Mouse (Mus musculus): ENCODE results near the gene Pus3. TPM values are rescaled to one million over a fixed set of nuclear protein-coding genes. Genes with fewer than 3 reads are reported as not detected.
"Not testable (repeated sequence)": the region's sequence is repeated elsewhere in the genome, so short reads cannot be mapped to it uniquely, and the experiment has no call there.

The Pus3 gene
- polyA plus RNA-seq, 1 experiment from 2014 or later, result 15.0 TPM

- H3K4me2 ChIP-seq (ENCODE audit: low read length), result no peak overlapping the region
- H3K9ac ChIP-seq (ENCODE audit: low read depth, low read length), result no peak overlapping the region
- ATAC-seq, result no peak
- no peak overlapping the region for H3K4me3 ChIP-seq (ENCODE audit: low read depth, low read length)
- no peak overlapping the region for H3K27ac ChIP-seq (ENCODE audit: low read length)
- 49% methylated on average over 1 of the region's 1 CpGs for WGBS
- no peaks in the 10 kb centered on the region for H3K4me1 ChIP-seq (ENCODE audit: control insufficient read depth, insufficient read depth, low read length)
- H3K36me3 ChIP-seq (ENCODE audit: control insufficient read depth, insufficient read depth, low read length), result no peaks in the 10 kb centered on the region
- H3K27me3 ChIP-seq (ENCODE audit: control insufficient read depth, insufficient read depth, low read depth, low read length), result no peaks in the 10 kb centered on the region
- H3K9me3 ChIP-seq (replicated peaks; ENCODE audit: control insufficient read depth, low read length, poor library complexity, severe bottlenecking), result no peaks in the 10 kb centered on the region
Observed at GRCm38 (mm10) chr9:35587674-35588073, 29.3 kb downstream of the Pus3 start.

- WGBS, result 16% methylated on average over 2 of the region's 2 CpGs
Observed at GRCm38 (mm10) chr9:35592903-35593302, 34.5 kb downstream of the Pus3 start.

GRCm38 (mm10) chr9:35607647-35608405 lies 49.4 kb downstream of the Pus3 start:
- Histone ChIP-seq H3K4me1 (ENCODE audit: control insufficient read depth, insufficient read depth, low read length) (no peaks in the 10 kb centered on the region), H3K9ac (ENCODE audit: low read depth, low read length) (no peak overlapping the region), H3K36me3 (ENCODE audit: control insufficient read depth, insufficient read depth, low read length) (no peaks in the 10 kb centered on the region), H3K4me2 (ENCODE audit: low read length) (no peak overlapping the region), H3K9me3 (replicated peaks; ENCODE audit: control insufficient read depth, low read length, poor library complexity, severe bottlenecking) (no peaks in the 10 kb centered on the region), H3K27ac (ENCODE audit: low read length) (no peak overlapping the region), H3K27me3 (ENCODE audit: control insufficient read depth, insufficient read depth, low read depth, low read length) (no peaks in the 10 kb centered on the region), H3K4me3 (ENCODE audit: low read depth, low read length) (no peak overlapping the region)
- no peak for ATAC-seq
- 65% methylated on average over 8 of the region's 8 CpGs for WGBS

More at GRCm38 (mm10) chr9:35592903-35593302, 34.5 kb downstream of the Pus3 start:
- H3K27me3 ChIP-seq (ENCODE audit: control insufficient read depth, insufficient read depth, low read depth, low read length), result no peaks in the 10 kb centered on the region
- H3K27ac ChIP-seq (ENCODE audit: low read length), result no peak overlapping the region
- H3K4me1 ChIP-seq (ENCODE audit: control insufficient read depth, insufficient read depth, low read length), result no peaks in the 10 kb centered on the region
- H3K9ac ChIP-seq (ENCODE audit: low read depth, low read length), result no peak overlapping the region
- H3K4me2 ChIP-seq (ENCODE audit: low read length), result no peak overlapping the region
- no peaks in the 10 kb centered on the region for H3K36me3 ChIP-seq (ENCODE audit: control insufficient read depth, insufficient read depth, low read length)
- H3K4me3 ChIP-seq (ENCODE audit: low read depth, low read length), result no peak overlapping the region
- no peaks in the 10 kb centered on the region for H3K9me3 ChIP-seq (replicated peaks; ENCODE audit: control insufficient read depth, low read length, poor library complexity, severe bottlenecking)
- peak; percentile 66; the same call in 1 of the 2 replicates for ATAC-seq

- Histone ChIP-seq H3K4me2 (ENCODE audit: low read length) (no peak within 1 kb of the TSS), H3K9me3 (replicated peaks; ENCODE audit: control insufficient read depth, low read length, poor library complexity, severe bottlenecking) (no peaks in the 10 kb centered on the region), H3K27ac (ENCODE audit: low read length) (no peak within 1 kb of the TSS), H3K27me3 (ENCODE audit: control insufficient read depth, insufficient read depth, low read depth, low read length) (no peaks in the 10 kb centered on the region), H3K36me3 (ENCODE audit: control insufficient read depth, insufficient read depth, low read length) (no peaks in the 10 kb centered on the region), H3K9ac (ENCODE audit: low read depth, low read length) (no peak within 1 kb of the TSS), H3K4me1 (ENCODE audit: control insufficient read depth, insufficient read depth, low read length) (no peaks in the 10 kb centered on the region), H3K4me3 (ENCODE audit: low read depth, low read length) (no peak within 1 kb of the TSS)
- WGBS, result 84% methylated on average over 1 of the region's 1 CpGs
- ATAC-seq, result no peak
Observed at GRCm38 (mm10) chr9:35611841-35612240, 53.4 kb downstream of the Pus3 start, which contains the start of gene Pate4. Gene Pate4, minus strand, starts transcription at chr9:35611941.

GRCm38 (mm10) chr9:35614005-35614404 lies 55.6 kb downstream of the Pus3 start:
- Histone ChIP-seq H3K36me3 (ENCODE audit: control insufficient read depth, insufficient read depth, low read length) (no peaks in the 10 kb centered on the region), H3K4me3 (ENCODE audit: low read depth, low read length) (no peak overlapping the region), H3K9ac (ENCODE audit: low read depth, low read length) (no peak overlapping the region), H3K4me2 (ENCODE audit: low read length) (no peak overlapping the region), H3K9me3 (replicated peaks; ENCODE audit: control insufficient read depth, low read length, poor library complexity, severe bottlenecking) (no peaks in the 10 kb centered on the region), H3K27me3 (ENCODE audit: control insufficient read depth, insufficient read depth, low read depth, low read length) (no peaks in the 10 kb centered on the region), H3K4me1 (ENCODE audit: control insufficient read depth, insufficient read depth, low read length) (no peaks in the 10 kb centered on the region), H3K27ac (ENCODE audit: low read length) (no peak overlapping the region)
- WGBS, result 38% methylated on average over 2 of the region's 2 CpGs
- ATAC-seq, result no peak

GRCm38 (mm10) chr9:35616784-35617183 lies 58.4 kb downstream of the Pus3 start:
- H3K9me3 ChIP-seq (replicated peaks; ENCODE audit: control insufficient read depth, low read length, poor library complexity, severe bottlenecking); ATAC-seq: not testable (repeated sequence)

More at GRCm38 (mm10) chr9:35616784-35617183, 58.4 kb downstream of the Pus3 start:
- H3K27me3 ChIP-seq (ENCODE audit: control insufficient read depth, insufficient read depth, low read depth, low read length); H3K4me2 ChIP-seq (ENCODE audit: low read length); H3K9ac ChIP-seq (ENCODE audit: low read depth, low read length); H3K36me3 ChIP-seq (ENCODE audit: control insufficient read depth, insufficient read depth, low read length); H3K27ac ChIP-seq (ENCODE audit: low read length); H3K4me3 ChIP-seq (ENCODE audit: low read depth, low read length); H3K4me1 ChIP-seq (ENCODE audit: control insufficient read depth, insufficient read depth, low read length): not testable (repeated sequence)
- 80% methylated on average over 2 of the region's 2 CpGs for WGBS

Other genes starting within 250 kb of the Pus3 start
- 2.1 and 3.4 TPM in 2 replicates for gene Cdon, start 137.5 kb upstream of the Pus3 start, polyA plus RNA-seq (2015; fragmentation: Nextera tagmentation; extraction: Ambion mirVana)
- not detected in 2 replicates for gene Gm1113, start 40.3 kb upstream of the Pus3 start, polyA plus RNA-seq (2015; fragmentation: Nextera tagmentation; extraction: Ambion mirVana)
- 31.0 and 32.4 TPM in 2 replicates for gene Ddx25, start 67 bp upstream of the Pus3 start, polyA plus RNA-seq (2015; fragmentation: Nextera tagmentation; extraction: Ambion mirVana)
- gene Pate2, start 11.7 kb downstream of the Pus3 start, polyA plus RNA-seq (2015; fragmentation: Nextera tagmentation; extraction: Ambion mirVana), result 1.2 and 1.3 TPM in 2 replicates
- 16.0 and 17.9 TPM in 2 replicates for gene Hyls1, start 11.8 kb downstream of the Pus3 start, polyA plus RNA-seq (2015; fragmentation: Nextera tagmentation; extraction: Ambion mirVana)
- not detected in 2 replicates for gene Pate4, start 53.3 kb downstream of the Pus3 start, polyA plus RNA-seq (2015; fragmentation: Nextera tagmentation; extraction: Ambion mirVana)
- gene Pate3, start 89.6 kb downstream of the Pus3 start, polyA plus RNA-seq (2015; fragmentation: Nextera tagmentation; extraction: Ambion mirVana), result not detected in 2 replicates
- not detected in 2 replicates for gene Pate1, start 128.8 kb downstream of the Pus3 start, polyA plus RNA-seq (2015; fragmentation: Nextera tagmentation; extraction: Ambion mirVana)
- not detected in 2 replicates for gene Gm17677, start 182.5 kb downstream of the Pus3 start, polyA plus RNA-seq (2015; fragmentation: Nextera tagmentation; extraction: Ambion mirVana)
- gene Gm17727, start 219.5 kb downstream of the Pus3 start, polyA plus RNA-seq (2015; fragmentation: Nextera tagmentation; extraction: Ambion mirVana), result not detected in 2 replicates
- gene Gm27235, start 231.5 kb downstream of the Pus3 start, polyA plus RNA-seq (2015; fragmentation: Nextera tagmentation; extraction: Ambion mirVana), result not detected in 2 replicates
- not detected in 2 replicates for gene D730048I06Rik, start 231.5 kb downstream of the Pus3 start, polyA plus RNA-seq (2015; fragmentation: Nextera tagmentation; extraction: Ambion mirVana)

Data from midbrain, embryonic 16.5 days (tissue).